ENCODE assay signal across 18 mouse cellular contexts in the genomic region with DNA sequence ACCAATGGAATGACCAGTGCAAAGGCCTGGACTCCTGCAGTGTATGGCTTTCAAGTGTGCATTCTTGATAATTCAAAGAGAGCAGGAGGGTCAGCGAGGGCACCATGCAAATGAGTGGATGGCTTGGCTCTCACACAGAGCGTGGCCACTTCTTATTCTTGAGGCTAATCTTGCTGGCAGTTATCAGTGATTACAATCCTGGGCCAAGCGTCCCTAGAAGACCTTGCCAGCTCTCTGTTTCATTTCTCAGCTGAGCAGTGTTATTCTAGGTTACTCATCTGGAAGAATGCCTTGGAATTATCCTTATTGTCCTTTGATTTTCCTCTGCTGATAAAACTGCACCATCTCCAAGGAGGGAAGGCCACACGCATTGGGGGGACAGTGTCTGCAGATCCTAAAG.
DNase-seq lines count a peak whose midpoint lies in the region.
"Had no signal": no experiment of that assay in that cellular context is flagged by ENCODE, and none has a peak within 500 bp of the region (broad histone marks: within the 10 kb centered on the region; RNA-seq: fewer than 3 reads in every experiment).

No protein-coding gene starts in this region.

- DNase-seq in embryo, embryonic 10 days (ENCODE audit: low spot score) = peak; percentile 43
- no peak for DNase-seq in embryo, embryonic 11 days
- peak; percentile 10 for DNase-seq in lung, postnatal 10 days
- DNase-seq in lung, postnatal 14 days = no peak
- DNase-seq in 3T3-L1 (ENCODE audit: low read depth, low spot score) = peak; percentile 29
- DNase-seq in embryo, embryonic 10.5 days (ENCODE audit: low spot score) = peak; percentile 22
- DNase-seq in MN1 (ENCODE audit: low spot score) = no peak
- DNase-seq in thymus, postnatal 25 days = no peak
- DNase-seq: adrenal gland, postnatal 14 days; cerebellum, adult 9-10 months; gastrocnemius, postnatal 10 days; heart, adult 18-20 months; heart, postnatal 10 days; kidney, adult 2 months; kidney, postnatal 14 days; layer of hippocampus, postnatal 36 days; lung, adult 2 months; thymus, adult 18-20 months had no signal

Comparison
In these comparisons a context has a peak if more than half of its experiments do, and no peak if none do; other contexts are left out.
1. DNase-seq: peak in embryo, embryonic 10 days (single experiment), lung, postnatal 10 days (single experiment), 3T3-L1 (single experiment) and embryo, embryonic 10.5 days (single experiment); none in embryo, embryonic 11 days (single experiment), lung, postnatal 14 days (single experiment), MN1 (single experiment) and thymus, postnatal 25 days (single experiment).